Mouse (Mus musculus) C2C12 (cell line): ENCODE measurements around the gene Gm16867. TPM values are rescaled to one million over a fixed set of nuclear protein-coding genes. Genes with fewer than 3 reads are reported as not detected.
"Not testable (repeated sequence)": the region's sequence is repeated elsewhere in the genome, so short reads cannot be mapped to it uniquely, and the experiment has no call there.

ENCODE experiments used
- H3K27me3 ChIP-seq: one replicate; pipeline ENCODE4 v1.6.1; 2011; ENCODE audit not compliant: control insufficient read depth, insufficient read depth, insufficient read length
- H3K36me3 ChIP-seq: one replicate; pipeline ENCODE4 v1.6.1; 2011; ENCODE audit not compliant: control insufficient read depth, insufficient read depth
- H3K4me3 ChIP-seq: one replicate; pipeline ENCODE4 v1.5.1; 2011; ENCODE audit warnings: mild to moderate bottlenecking, control low read depth; ENCODE audit not compliant: poor library complexity, insufficient read depth, severe bottlenecking
- H3K79me2 ChIP-seq: one replicate; pipeline ENCODE4 v1.6.1; 2011; ENCODE audit not compliant: control insufficient read depth, insufficient read depth
- H3K79me3 ChIP-seq: one replicate; pipeline ENCODE4 v1.6.1; 2011; ENCODE audit warnings: low read depth, control low read depth
- H3ac ChIP-seq: one replicate; pipeline ENCODE3; 2011; ENCODE audit warnings: low read depth; ENCODE audit not compliant: control insufficient read depth, insufficient read length
- polyA plus RNA-seq: library from polyadenylated mRNA; unstranded; fragments of >200 nt; fragmentation: generic; extraction: Trizol; gene quantifications from one replicate; pipeline ENCODE4 v1.2.1, GENCODE M21; 2012; ENCODE audit warnings: missing spikeins

Gm16867 gene
- polyA plus RNA-seq, 1 experiment: not detected

DNA sequence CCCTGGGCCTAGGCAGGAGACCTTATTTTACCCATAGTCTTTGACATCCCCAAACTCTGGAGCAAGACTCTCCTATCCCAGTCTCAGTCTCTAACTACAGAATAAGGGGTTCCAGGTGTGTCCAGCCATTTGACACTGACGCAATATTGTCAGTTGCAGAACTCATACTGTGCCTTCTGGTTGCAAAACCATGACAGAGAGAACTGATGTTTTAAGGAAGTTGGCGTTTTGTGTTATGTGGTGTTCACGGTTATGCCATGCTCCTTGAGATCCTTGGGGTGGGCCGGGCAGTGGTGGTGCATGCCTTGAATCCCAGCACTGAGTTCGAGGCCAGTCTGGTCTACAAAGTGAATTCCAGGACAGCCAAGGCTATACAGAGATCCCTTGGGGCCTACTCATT is 45.5 kb downstream of the Gm16867 start:
- H3K27me3 ChIP-seq, H3K79me3 ChIP-seq, H3K36me3 ChIP-seq, H3K4me3 ChIP-seq, H3K79me2 ChIP-seq, H3ac ChIP-seq: not testable (repeated sequence)

DNA sequence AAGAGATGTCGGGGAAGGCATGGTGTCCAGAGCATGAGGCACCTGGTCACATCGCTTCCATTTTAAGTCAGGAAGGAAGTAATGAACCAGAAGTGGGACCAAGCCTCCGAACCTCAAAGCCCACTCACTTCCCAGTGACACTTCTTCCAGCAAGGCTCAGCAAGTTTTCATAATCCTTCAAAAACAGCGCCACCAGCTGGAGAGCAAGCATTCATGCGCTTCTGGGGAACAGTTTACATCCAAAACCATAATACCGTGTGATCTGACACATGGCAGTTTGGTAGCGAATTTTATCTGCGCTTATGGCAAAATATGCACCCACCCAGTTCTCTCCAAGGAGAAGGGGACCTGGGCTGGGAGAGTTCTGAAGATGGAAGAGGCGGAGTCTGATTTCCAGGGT is 48.5 kb downstream of the Gm16867 start:
- H3K27me3 ChIP-seq, H3K36me3 ChIP-seq, H3K4me3 ChIP-seq, H3ac ChIP-seq, H3K79me3 ChIP-seq, H3K79me2 ChIP-seq: not testable (repeated sequence)

- H3K4me3 ChIP-seq, H3K36me3 ChIP-seq, H3ac ChIP-seq, H3K79me3 ChIP-seq, H3K27me3 ChIP-seq, H3K79me2 ChIP-seq: not testable (repeated sequence)
These were observed 54.3 kb downstream of the Gm16867 start for GRCm38 (mm10) chr14:69448845-69449244.

DNA sequence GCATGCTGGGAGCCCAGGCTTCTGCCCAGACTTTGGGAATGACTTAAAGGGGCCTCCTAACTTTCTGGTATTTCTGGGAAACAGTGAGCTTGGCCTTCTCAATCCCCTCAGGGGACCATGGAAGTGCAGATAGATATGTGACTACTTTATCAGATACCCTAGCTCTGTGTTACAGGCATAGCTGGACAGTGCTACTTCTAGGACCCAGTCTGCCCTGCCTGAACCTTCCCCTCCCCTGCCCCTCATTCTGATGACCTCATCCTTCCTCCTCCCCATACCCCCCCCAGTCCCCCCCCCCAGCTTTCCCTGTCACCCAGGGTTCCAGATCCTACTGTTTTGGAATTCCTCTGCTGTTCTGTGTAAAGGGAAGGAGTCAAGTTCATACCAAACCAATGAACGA is 56.2 kb downstream of the Gm16867 start:
- H3K79me3 ChIP-seq: not testable (repeated sequence)

GRCm38 (mm10) chr14:69443092-69443692 is 60.0 kb downstream of the Gm16867 start:
- not testable (repeated sequence) for H3K36me3 ChIP-seq, H3K27me3 ChIP-seq, H3K79me3 ChIP-seq, H3K79me2 ChIP-seq, H3ac ChIP-seq, H3K4me3 ChIP-seq

More for the DNA sequence above, 56.2 kb downstream of the Gm16867 start:
- H3ac ChIP-seq, H3K36me3 ChIP-seq, H3K4me3 ChIP-seq, H3K27me3 ChIP-seq, H3K79me2 ChIP-seq: not testable (repeated sequence)

- not testable (repeated sequence) for H3K4me3 ChIP-seq, H3ac ChIP-seq, H3K79me3 ChIP-seq, H3K79me2 ChIP-seq, H3K36me3 ChIP-seq, H3K27me3 ChIP-seq
These were observed 62.2 kb downstream of the Gm16867 start for GRCm38 (mm10) chr14:69440955-69441354.

- H3ac ChIP-seq, H3K36me3 ChIP-seq, H3K4me3 ChIP-seq, H3K27me3 ChIP-seq, H3K79me3 ChIP-seq, H3K79me2 ChIP-seq: not testable (repeated sequence)
These were observed 64.4 kb downstream of the Gm16867 start for GRCm38 (mm10) chr14:69438678-69439214.

GRCm38 (mm10) chr14:69421003-69421402 is 82.2 kb downstream of the Gm16867 start:
- not testable (repeated sequence) for H3K27me3 ChIP-seq, H3K4me3 ChIP-seq, H3K36me3 ChIP-seq, H3K79me3 ChIP-seq, H3ac ChIP-seq, H3K79me2 ChIP-seq

GRCm38 (mm10) chr14:69417545-69417944 is 85.6 kb downstream of the Gm16867 start:
- not testable (repeated sequence) for H3K79me3 ChIP-seq, H3K4me3 ChIP-seq, H3K27me3 ChIP-seq, H3K36me3 ChIP-seq, H3ac ChIP-seq, H3K79me2 ChIP-seq

Other genes starting within 250 kb of the Gm16867 start
- gene Synb, start 209.1 kb downstream of the Gm16867 start, polyA plus RNA-seq: not detected
- gene Gm27179, start 9.2 kb upstream of the Gm16867 start, polyA plus RNA-seq: not detected
- gene Entpd4b, start 52.1 kb upstream of the Gm16867 start, polyA plus RNA-seq: 6.7 TPM